Mouse (Mus musculus) heart, adult 2 months (tissue): ENCODE measurements around the gene Kcng3. TPM values are rescaled to one million over a fixed set of nuclear protein-coding genes. Genes with fewer than 3 reads are reported as not detected.

Source experiments
- DNase-seq, 2 experiments: peaks; one replicate each; pipeline ENCODE4 v3.0.0; 2021
- H3K27ac ChIP-seq: fragments of 200-600 bp; 2 replicates; pipeline ENCODE4 v1.8.1; 2022
- H3K27me3 ChIP-seq: fragments of 200-500 bp; 2 replicates; pipeline ENCODE4 v1.6.1; 2012; ENCODE audit warnings: mild to moderate bottlenecking, low read length, inconsistent platforms, mixed read lengths; ENCODE audit not compliant: control insufficient read depth, insufficient read depth
- H3K36me3 ChIP-seq: fragments of 200-500 bp; 2 replicates; pipeline ENCODE4 v1.6.1; 2012; ENCODE audit warnings: low read length, inconsistent platforms; ENCODE audit not compliant: control insufficient read depth, insufficient read depth
- H3K4me1 ChIP-seq: fragments of 200-500 bp; 2 replicates; pipeline ENCODE4 v1.6.1; 2011; ENCODE audit warnings: low read length; ENCODE audit not compliant: control insufficient read depth, insufficient read depth
- H3K4me3 ChIP-seq: fragments of 200-600 bp; 2 replicates; pipeline ENCODE4 v1.8.1; 2022
- H3K79me2 ChIP-seq: fragments of 200-500 bp; replicated peaks from 2 replicates; pipeline ENCODE4 v1.6.1; 2012; ENCODE audit warnings: mild to moderate bottlenecking, inconsistent platforms, low read length, moderate library complexity, mixed read lengths; ENCODE audit not compliant: control insufficient read depth, insufficient read depth
- H3K9ac ChIP-seq: fragments of 200-500 bp; 2 replicates; pipeline ENCODE4 v1.6.1; 2012; ENCODE audit warnings: low read depth, mild to moderate bottlenecking, control low read depth, inconsistent platforms, low read length, mixed read lengths
- CTCF ChIP-seq: fragments of 200-600 bp; IDR thresholded peaks from 2 replicates; pipeline ENCODE4 v1.8.1; 2022; ENCODE audit warnings: antibody characterized with exemption, mild to moderate bottlenecking, moderate library complexity
- EP300 ChIP-seq: fragments of 200-500 bp; IDR thresholded peaks from 2 replicates; pipeline ENCODE4 v1.6.1; 2011; ENCODE audit warnings: low read depth, low read length, control low read depth; ENCODE audit not compliant: insufficient read depth
- POLR2A ChIP-seq: fragments of 200-500 bp; IDR thresholded peaks from 2 replicates; pipeline ENCODE4 v1.6.1; 2011; ENCODE audit warnings: mild to moderate bottlenecking, low read depth, low read length, control low read depth; ENCODE audit not compliant: insufficient read depth
- WGBS: fragments of 180-500 bp; shearing (Covaris S2); methylation state at CpG from one replicate; pipeline ENCODE4 v1.1.7; 2018; 5-methylcytosine and 5-hydroxymethylcytosine counted together
- intact Hi-C: fragments of 180-260 bp; cut with DNase I; formaldehyde crosslinking; loops from one replicate; pipeline ENCODE4 v1.15.1; 2025
- long read RNA-seq: library from polyadenylated mRNA; stranded (forward); transcript quantifications from one replicate; pipeline ENCODE4 v2.0.0, GENCODE M21; 2021
- polyA plus RNA-seq: library from polyadenylated mRNA; depleted of rRNA; stranded (reverse); fragments of >200 nt; gene quantifications from 2 replicates; pipeline ENCODE4 v1.2.3, GENCODE M21; 2012; rRNA removed
- total RNA-seq, 2 experiments: library from RNA; stranded (reverse); gene quantifications; 2 replicates each; pipeline ENCODE4 v1.2.3; 2021

Gene Kcng3
- total RNA-seq, result not detected
- polyA plus RNA-seq, result 0.02 TPM in 1 of 2 replicates, not detected in the other
- long read RNA-seq, result 0 reads

DNA sequence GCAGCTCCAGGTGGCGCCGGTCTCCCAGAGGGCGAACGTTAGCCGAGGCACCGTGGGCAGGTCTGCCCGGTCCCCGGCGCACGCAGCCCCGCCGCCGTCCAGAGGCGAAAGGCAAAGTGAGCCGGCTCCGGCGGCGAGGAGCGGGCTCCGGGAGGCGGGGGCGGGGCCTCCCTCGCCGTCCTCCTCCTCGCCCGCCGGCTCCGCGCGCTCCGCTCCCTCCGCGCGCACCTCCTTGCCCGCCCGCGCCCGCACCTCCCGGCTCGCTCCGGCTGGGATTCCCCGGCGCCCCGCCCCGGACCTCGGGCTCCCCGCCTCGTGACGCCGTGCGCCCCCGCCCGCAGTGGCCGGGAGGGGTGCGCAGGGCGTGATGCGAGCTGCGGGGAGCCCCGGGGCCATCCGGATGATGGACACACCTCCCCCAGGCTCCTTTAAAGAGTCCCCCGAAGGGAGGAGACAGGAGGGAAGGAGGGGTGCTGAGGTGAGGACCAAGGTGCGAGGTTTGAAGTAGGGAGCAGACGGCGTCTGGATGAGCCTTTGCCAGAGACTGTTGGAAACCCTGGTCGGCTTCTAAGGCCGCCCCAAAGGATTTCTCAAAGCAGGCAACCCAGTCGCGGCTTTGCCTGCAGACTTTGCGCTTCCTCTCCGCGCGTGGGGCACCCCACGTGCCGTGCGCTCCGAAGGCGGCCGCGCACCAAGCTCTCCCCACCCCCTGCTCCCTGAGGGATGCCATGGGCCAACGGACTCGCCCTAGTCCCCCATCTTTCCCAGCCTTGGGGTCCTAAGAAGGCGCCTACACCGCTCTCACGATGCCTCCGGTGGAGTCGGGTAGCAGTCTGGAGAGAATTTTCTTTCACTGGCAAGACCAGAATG lies at the start of gene Kcng3:
Gene Kcng3, minus strand, starts transcription at position 113 of the 870 bp plus-strand sequence.
- DNase-seq, result peak; percentile 35 to 39

DNA sequence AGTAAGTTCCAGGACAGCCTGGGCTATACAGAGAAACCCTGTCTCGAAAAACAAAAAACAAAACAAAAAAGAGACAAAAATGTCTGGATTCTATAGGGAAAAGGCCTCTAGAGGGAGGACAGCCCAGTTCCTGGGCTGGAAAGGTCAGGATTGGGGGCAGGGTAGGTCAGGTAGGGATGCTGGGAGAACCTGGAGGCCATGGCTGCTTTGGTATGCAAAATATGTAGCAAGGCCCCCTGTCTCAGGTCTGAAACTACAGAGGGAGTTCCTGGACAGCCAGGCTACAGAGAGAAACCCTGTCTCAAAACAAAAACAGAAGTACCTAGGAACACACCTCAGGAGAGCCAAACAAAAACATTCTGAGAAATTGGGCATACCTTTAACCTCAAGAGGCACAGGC lies 45.7 kb upstream of the Kcng3 start:
- intact Hi-C loops, result no loop called here
- H3K4me3 ChIP-seq, result no peak overlapping the region
- no peaks in the 10 kb centered on the region for H3K27me3 ChIP-seq
- WGBS, result 71% methylated on average over 1 of the region's 1 CpGs
- H3K36me3 ChIP-seq, result no peaks in the 10 kb centered on the region
- no peak overlapping the region for H3K27ac ChIP-seq
- H3K4me1 ChIP-seq, result no peaks in the 10 kb centered on the region
- H3K9ac ChIP-seq, result no peak overlapping the region
- H3K79me2 ChIP-seq, result no peaks in the 10 kb centered on the region
- no peak for TF ChIP-seq CTCF
- no peak for TF ChIP-seq EP300
- no peak for TF ChIP-seq POLR2A
- DNase-seq, result no peak

More for the DNA sequence above, at the start of gene Kcng3:
- H3K4me1 ChIP-seq, result no peaks in the 10 kb centered on the region
- H3K79me2 ChIP-seq, result no peaks in the 10 kb centered on the region
- H3K4me3 ChIP-seq, result peak within 1 kb of the TSS; percentile 40
- TF ChIP-seq POLR2A, result no peak
- TF ChIP-seq CTCF, result no peak
- TF ChIP-seq EP300, result no peak
- WGBS, result under 1% methylated on average over 86 of the region's 86 CpGs
- intact Hi-C loops, result loop anchor here (2.0 to 10.0 kb wide), 5 partner anchors 101 to 607 kb away; no protein-coding TSS in a partner anchor
- H3K27me3 ChIP-seq, result peaks cover 10% of the 10 kb centered on the region
- H3K9ac ChIP-seq, result no peak within 1 kb of the TSS
- no peak within 1 kb of the TSS for H3K27ac ChIP-seq
- H3K36me3 ChIP-seq, result no peaks in the 10 kb centered on the region

DNA sequence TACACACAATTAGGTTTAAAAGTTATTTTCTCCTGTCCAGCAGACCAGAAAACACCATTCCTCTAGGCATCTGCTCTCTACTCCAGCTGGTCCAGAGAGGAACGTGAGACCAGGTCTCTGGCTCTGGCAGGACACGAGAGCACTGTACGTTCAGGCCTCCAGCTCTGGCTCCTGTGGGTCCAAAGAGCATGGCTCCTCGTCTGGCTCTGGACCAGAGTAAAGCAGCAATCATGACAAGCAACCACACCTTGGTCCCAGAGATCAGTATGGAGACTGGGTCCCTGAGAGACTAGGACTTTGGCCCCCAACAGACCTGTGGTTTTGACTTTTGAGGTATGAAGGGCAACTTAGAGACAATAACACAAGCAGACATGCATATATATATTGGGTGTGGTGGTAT lies 41.0 kb upstream of the Kcng3 start:
- Histone ChIP-seq H3K9ac (no peak overlapping the region), H3K4me3 (no peak overlapping the region), H3K27me3 (no peaks in the 10 kb centered on the region), H3K4me1 (no peaks in the 10 kb centered on the region), H3K79me2 (no peaks in the 10 kb centered on the region), H3K36me3 (no peaks in the 10 kb centered on the region), H3K27ac (no peak overlapping the region)
- 82% methylated on average over 4 of the region's 4 CpGs for WGBS
- no peak for DNase-seq
- intact Hi-C loops, result no loop called here
- TF ChIP-seq EP300 (no peak), CTCF (no peak), POLR2A (no peak)

DNA sequence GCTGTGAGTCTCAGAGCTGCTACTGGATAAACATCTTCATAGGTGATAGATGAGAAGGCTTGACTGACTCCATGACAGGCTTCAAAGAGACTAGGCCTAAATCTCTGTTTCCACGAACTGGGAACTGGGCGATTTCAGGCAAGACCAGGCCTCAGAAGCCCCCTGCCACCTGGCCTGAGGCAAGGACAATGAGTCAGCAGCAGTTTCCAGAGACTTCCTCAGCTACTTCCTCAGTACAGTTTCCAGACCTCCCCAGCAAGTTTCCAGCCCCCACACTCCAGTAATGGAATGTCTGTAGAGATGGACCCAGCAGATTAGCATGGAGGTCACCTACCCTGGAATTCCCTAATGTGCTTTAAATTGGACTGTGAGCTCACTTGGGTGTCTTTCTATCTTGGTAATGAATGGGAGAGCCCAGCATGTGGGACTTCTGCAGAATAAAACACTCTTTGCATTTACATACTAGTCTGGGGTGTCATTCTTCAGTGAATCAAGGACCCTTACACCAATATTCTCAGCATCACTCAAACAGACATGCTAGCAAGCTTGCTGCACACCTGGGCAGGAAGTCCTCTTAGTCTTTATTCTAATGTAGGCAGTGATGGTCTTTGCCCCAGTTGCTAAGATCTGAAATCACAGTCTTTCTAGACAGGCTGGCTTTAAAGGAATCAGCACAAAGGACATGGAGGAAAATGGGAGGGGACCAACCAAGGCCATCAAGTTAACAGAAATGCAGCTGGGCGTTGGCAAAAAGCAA lies 36.4 kb upstream of the Kcng3 start:
- Histone ChIP-seq H3K4me1 (no peaks in the 10 kb centered on the region), H3K27ac (no peak overlapping the region), H3K9ac (no peak overlapping the region), H3K27me3 (no peaks in the 10 kb centered on the region), H3K79me2 (no peaks in the 10 kb centered on the region), H3K36me3 (no peaks in the 10 kb centered on the region), H3K4me3 (no peak overlapping the region)
- WGBS, result 71% methylated on average over 3 of the region's 3 CpGs
- intact Hi-C loops, result no loop called here
- no peak for DNase-seq
- no peak for TF ChIP-seq CTCF
- TF ChIP-seq EP300, result no peak

DNA sequence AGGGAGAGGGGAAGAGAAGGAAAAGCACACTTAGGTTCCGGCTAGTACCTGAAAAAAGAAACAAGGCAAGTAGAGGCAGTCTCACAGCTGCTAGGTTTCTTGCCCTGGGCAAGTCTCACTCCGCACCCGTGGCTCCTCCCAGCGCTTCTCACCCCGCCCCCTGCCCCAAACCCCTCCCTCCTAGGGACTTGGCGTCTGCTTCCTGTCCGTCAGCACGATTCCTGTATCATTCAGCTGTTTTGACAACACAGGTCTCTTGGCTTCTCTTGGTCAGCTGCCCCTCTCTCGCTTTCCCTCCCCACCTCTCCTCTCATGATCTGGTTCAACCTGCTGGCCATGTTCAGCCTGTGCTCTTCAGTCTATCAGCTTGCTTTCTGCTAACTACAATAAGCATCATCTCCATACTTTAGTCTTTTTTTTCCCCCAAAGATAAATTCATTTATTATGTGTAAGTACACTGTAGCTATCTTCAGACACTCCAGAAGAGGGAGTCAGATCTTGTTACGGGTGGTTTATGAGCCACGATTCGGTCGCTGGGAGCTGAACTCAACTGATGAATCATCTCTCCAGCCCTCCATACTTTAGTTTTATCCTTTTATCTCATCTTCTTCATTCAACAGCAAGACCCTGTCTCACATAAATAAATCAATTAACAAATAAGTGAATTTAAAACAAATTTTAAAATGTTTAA lies 35.0 kb upstream of the Kcng3 start:
- H3K27me3 ChIP-seq, result no peaks in the 10 kb centered on the region
- no peak overlapping the region for H3K9ac ChIP-seq
- DNase-seq, result no peak
- TF ChIP-seq CTCF, result no peak
- TF ChIP-seq EP300, result no peak
- TF ChIP-seq POLR2A, result no peak
- WGBS, result 62% methylated on average over 13 of the region's 13 CpGs
- no peaks in the 10 kb centered on the region for H3K36me3 ChIP-seq
- no peaks in the 10 kb centered on the region for H3K79me2 ChIP-seq
- no peak overlapping the region for H3K27ac ChIP-seq
- H3K4me1 ChIP-seq, result no peaks in the 10 kb centered on the region
- intact Hi-C loops, result no loop called here
- H3K4me3 ChIP-seq, result no peak overlapping the region
